Mouse (Mus musculus) T-helper 2 cell (primary cell): Measurements from ENCODE around the gene Sftpa1.

Source experiments
- in situ Hi-C: fragments of 300-600 bp; cut with MboI, MseI; formaldehyde crosslinking; loops from one replicate; pipeline ENCODE4 v1.15.1; 2025; ENCODE audit warnings: high pct_unique_total_duplicates

Gene Sftpa1

DNA sequence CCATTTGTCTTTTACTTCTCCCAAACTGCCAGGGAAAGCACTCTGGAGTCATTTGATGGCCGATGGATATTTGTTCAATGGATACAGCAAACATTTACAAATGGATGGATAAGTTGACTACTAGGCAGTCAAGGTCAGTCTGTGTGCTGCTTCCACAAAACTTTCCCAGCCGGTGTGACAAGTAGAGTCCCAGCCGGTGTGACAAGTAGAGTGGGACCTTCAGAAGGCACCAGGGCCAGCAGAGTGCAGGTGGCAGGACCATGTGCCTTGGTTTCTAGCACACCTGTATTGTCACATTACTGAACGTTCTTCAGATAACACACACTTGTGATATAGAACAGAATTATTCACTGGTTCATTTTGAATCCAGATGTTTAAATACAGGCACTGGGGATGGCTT lies 28.5 kb downstream of the Sftpa1 start:
- in situ Hi-C loops = no loop called here

GRCm38 (mm10) chr14:41160743-41161142 lies 29.2 kb downstream of the Sftpa1 start:
- in situ Hi-C loops = no loop called here

DNA sequence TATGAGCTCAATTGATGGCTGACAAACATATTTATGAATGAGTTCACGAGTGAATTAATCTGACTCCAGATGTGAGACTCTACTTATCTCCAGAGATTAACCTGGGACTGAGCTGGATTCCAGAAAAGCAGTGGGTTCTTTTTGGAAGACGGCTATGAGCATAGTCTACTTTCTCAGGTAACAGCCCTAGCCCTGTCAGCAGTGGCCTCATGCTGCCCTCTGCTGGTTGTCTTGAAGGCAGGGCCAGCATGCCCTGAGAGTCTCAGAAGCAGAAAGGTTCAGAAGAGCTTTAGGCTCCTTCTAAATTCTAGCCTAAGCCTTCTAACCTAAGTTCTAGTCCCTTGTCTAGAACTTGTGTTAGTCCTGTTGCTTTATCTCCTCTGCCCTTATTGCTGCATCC lies 31.1 kb downstream of the Sftpa1 start:
- in situ Hi-C loops = no loop called here

DNA sequence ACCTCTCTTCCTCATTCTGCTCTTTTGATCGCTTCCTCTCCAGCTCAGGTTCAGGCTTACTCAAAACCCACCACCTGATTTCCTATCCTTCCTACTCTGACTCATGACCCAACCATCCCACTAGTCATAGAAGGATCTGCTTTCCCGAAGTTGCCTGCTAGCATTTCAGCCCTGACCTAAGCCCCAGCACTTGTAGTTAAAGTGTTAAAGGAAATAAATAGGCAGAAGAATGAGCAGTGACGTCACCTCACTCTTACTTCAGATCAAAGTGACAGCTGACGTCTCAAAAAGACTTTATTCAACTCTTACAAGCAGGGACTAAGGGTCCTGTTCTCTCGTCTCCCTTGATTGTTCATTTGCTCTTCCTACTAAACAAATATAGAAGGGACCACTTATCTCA lies 35.7 kb downstream of the Sftpa1 start:
- in situ Hi-C loops = no loop called here

DNA sequence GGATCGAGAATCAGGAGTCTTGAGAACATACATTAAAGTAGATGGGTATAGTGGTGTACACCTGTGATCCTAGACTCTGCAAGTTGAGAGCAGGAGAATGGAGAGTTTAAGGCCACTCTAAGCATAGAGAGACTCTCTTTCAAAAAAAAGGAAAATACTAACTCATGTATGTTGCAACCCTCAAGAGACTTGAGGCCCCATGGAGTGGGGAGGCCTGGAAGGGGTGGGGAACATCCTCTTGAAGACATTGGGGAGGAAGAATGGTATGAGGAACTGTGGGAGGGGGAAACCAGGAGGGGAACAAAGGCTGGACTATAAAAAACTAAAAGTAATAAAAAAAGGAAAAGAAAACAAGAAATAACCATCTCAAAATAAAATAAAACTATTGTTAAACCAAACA lies 37.0 kb downstream of the Sftpa1 start:
- in situ Hi-C loops = no loop called here

- in situ Hi-C loops = no loop called here
Observed at GRCm38 (mm10) chr14:41170514-41170913, 38.9 kb downstream of the Sftpa1 start.

DNA sequence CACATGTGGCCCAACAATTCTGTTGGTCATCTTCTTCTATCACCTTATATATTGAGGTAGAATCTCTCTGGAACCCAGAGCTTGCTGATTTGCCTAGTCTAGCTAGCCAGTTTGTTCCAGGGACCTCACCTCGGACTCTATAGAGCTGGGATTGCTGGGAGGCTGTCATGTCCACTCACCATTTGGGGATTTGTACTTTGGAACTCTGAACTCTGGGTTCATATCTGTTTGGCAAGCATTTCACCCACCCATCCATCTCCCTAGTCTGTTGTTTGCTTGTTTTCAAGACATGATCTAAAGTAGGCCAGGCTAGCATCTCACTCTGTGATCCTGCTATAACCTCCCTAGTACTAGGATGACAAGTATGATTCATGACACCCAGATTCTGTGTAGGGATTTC lies 43.2 kb downstream of the Sftpa1 start:
- in situ Hi-C loops = no loop called here

- in situ Hi-C loops = no loop called here
Observed at GRCm38 (mm10) chr14:41185059-41185821, 53.7 kb downstream of the Sftpa1 start, which contains the start of gene Sftpd. TSS of gene Sftpd (minus strand) at chr14:41185149.
